Mouse (Mus musculus) heart, adult 9 months (tissue): ENCODE measurements at regions not wholly inside any gene's neighbourhood (a gene's known extent, or its start where the extent isn't known, plus 50 kb on each side); places are given as distances from the start of the nearest gene placed in this dataset.

ENCODE experiments used
- DNase-seq, 2 experiments: peaks; one replicate each; pipeline ENCODE4 v3.0.0; 2022; ENCODE audit warnings: low spot score in 2 of 2

- DNase-seq = no peak
Measured at GRCm38 (mm10) chr11:22644010-22644625, 132.2 kb downstream of the Tmem17 start.

GRCm38 (mm10) chr11:22644877-22645276, 133.0 kb downstream of the Tmem17 start:
- DNase-seq = no peak

- DNase-seq = no peak
Measured at GRCm38 (mm10) chr11:22646192-22646936, 134.5 kb downstream of the Tmem17 start.

- DNase-seq = no peak
Measured at GRCm38 (mm10) chr11:22648275-22648674, 136.4 kb downstream of the Tmem17 start.

GRCm38 (mm10) chr11:22650771-22651170, 138.9 kb downstream of the Tmem17 start:
- no peak for DNase-seq

- DNase-seq = no peak
Measured at GRCm38 (mm10) chr11:22651313-22651712, 139.4 kb downstream of the Tmem17 start.

- DNase-seq = no peak
Measured at GRCm38 (mm10) chr11:22651911-22652310, 140.0 kb downstream of the Tmem17 start.

- DNase-seq = peak in 1 of 2 experiments; percentile 23
Measured at GRCm38 (mm10) chr11:22652931-22653330, 141.0 kb downstream of the Tmem17 start.

- DNase-seq = no peak
Measured at GRCm38 (mm10) chr11:22653366-22653765, 141.5 kb downstream of the Tmem17 start.

- no peak for DNase-seq
Measured at GRCm38 (mm10) chr11:22657635-22658034, 145.7 kb downstream of the Tmem17 start.

- no peak for DNase-seq
Measured at GRCm38 (mm10) chr11:22661072-22661471, 149.2 kb downstream of the Tmem17 start.

- no peak for DNase-seq
Measured at GRCm38 (mm10) chr11:22661713-22662551, 150.0 kb downstream of the Tmem17 start.

- no peak for DNase-seq
Measured at GRCm38 (mm10) chr11:22665978-22666377, 154.1 kb downstream of the Tmem17 start.

GRCm38 (mm10) chr11:22666378-22666777, 154.5 kb downstream of the Tmem17 start:
- no peak for DNase-seq

GRCm38 (mm10) chr11:22668220-22668619, 156.3 kb downstream of the Tmem17 start:
- DNase-seq = no peak

- no peak for DNase-seq
Measured at GRCm38 (mm10) chr11:22669267-22669666, 157.4 kb downstream of the Tmem17 start.

- no peak for DNase-seq
Measured at GRCm38 (mm10) chr11:22671791-22672490, 160.1 kb downstream of the Tmem17 start.

GRCm38 (mm10) chr11:22675047-22675446, 163.2 kb downstream of the Tmem17 start:
- no peak for DNase-seq

GRCm38 (mm10) chr11:22675754-22676153, 163.9 kb downstream of the Tmem17 start:
- no peak for DNase-seq

- DNase-seq = no peak
Measured at GRCm38 (mm10) chr11:22677337-22677736, 165.4 kb downstream of the Tmem17 start.

GRCm38 (mm10) chr11:22684576-22684975, 172.7 kb downstream of the Tmem17 start:
- no peak for DNase-seq

GRCm38 (mm10) chr11:22690829-22691228, 169.9 kb downstream of the B3gnt2 start:
- no peak for DNase-seq
